Mouse (Mus musculus): Measurements from ENCODE around the gene Bin2.

- TF ChIP-seq CTCF (IDR thresholded peaks at IDR 0.05), result no peak
- TF ChIP-seq EP300 (IDR thresholded peaks at IDR 0.05), result no peak
Measured at GRCm38 (mm10) chr15:100694406-100694805, 25.1 kb upstream of the Bin2 start.

Measured in lung, postnatal 0 days (tissue).